Mouse (Mus musculus) G1E (cell line): ENCODE measurements at regions not wholly inside any gene's neighbourhood (a gene's known extent, or its start where the extent isn't known, plus 50 kb on each side); places are given as distances from the start of the nearest gene placed in this dataset.

Experiments used
- ATAC-seq: 2 replicates; pipeline ENCODE4 v1.8.0; 2016; ENCODE audit warnings: mild to moderate bottlenecking; ENCODE audit not compliant: insufficient number of reproducible peaks, poor library complexity, low FRiP score, severe bottlenecking; ENCODE audit errors: extremely low read depth
- DNase-seq: peaks from one replicate; pipeline ENCODE4 v3.0.0; 2012; ENCODE audit warnings: low spot score
- H3K27me3 ChIP-seq: 2 replicates; pipeline ENCODE4 v1.6.1; 2012; ENCODE audit warnings: mild to moderate bottlenecking, low read length, inconsistent platforms; ENCODE audit not compliant: insufficient read depth
- H3K36me3 ChIP-seq: replicated peaks from 2 replicates; pipeline ENCODE3; 2012; ENCODE audit warnings: mild to moderate bottlenecking, inconsistent platforms
- H3K4me1 ChIP-seq: 2 replicates; pipeline ENCODE4 v1.6.1; 2012; ENCODE audit warnings: low read depth, low read length, inconsistent platforms, mixed read lengths; ENCODE audit not compliant: insufficient read depth
- H3K4me3 ChIP-seq: 2 replicates; pipeline ENCODE4 v1.5.1; 2012; ENCODE audit warnings: low read depth, mild to moderate bottlenecking, inconsistent platforms, low read length, moderate library complexity, mixed read lengths
- H3K9me3 ChIP-seq: replicated peaks from 2 replicates; pipeline ENCODE4 v1.6.1; 2012; ENCODE audit warnings: inconsistent platforms
- CTCF ChIP-seq: IDR thresholded peaks from 2 replicates; pipeline ENCODE4 v1.5.1; 2012; ENCODE audit warnings: low read depth, low read length, inconsistent platforms, mixed read lengths
- GATA1 ChIP-seq: IDR thresholded peaks from 2 replicates; pipeline ENCODE4 v1.6.1; 2012; ENCODE audit warnings: borderline replicate concordance, low read length, inconsistent platforms, mixed read lengths
- GATA2 ChIP-seq: IDR thresholded peaks from 2 replicates; pipeline ENCODE4 v1.6.1; 2012; ENCODE audit warnings: low read depth, low read length, inconsistent platforms, borderline replicate concordance
- POLR2AphosphoS5 ChIP-seq: IDR thresholded peaks from 2 replicates; pipeline ENCODE4 v1.6.1; 2012; ENCODE audit warnings: low read depth, low read length, inconsistent platforms; ENCODE audit not compliant: insufficient replicate concordance
- TAL1 ChIP-seq: conservative IDR thresholded peaks from 2 replicates; pipeline ENCODE4 v1.6.1; 2012; ENCODE audit warnings: low read depth, low read length, inconsistent platforms, mixed read lengths

DNA sequence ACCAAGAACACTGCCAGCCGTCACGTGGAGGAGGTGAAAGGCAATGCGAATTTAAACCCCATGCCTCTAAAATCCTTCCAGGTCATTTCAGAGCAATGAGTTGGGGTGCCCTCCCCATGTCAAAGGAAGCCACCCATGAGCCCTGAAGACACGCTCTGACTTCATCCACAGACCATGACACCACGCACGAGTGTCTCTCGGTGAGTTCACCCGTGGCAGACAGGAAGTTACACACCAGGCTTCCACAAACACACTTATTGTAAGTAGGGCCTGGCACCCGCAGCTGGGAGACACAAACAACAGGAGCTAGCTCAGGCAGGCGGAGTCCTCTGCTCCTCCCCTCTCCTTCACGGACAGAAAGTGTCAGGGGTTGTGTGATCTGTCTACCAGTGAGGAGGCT is 251.4 kb upstream of the Sulf2 start:
- TF ChIP-seq GATA2, result no peak
- no peak for TF ChIP-seq POLR2AphosphoS5
- TF ChIP-seq GATA1, result no peak
- H3K9me3 ChIP-seq, result peaks cover 94% of the 10 kb centered on the region
- ATAC-seq, result no peak

DNA sequence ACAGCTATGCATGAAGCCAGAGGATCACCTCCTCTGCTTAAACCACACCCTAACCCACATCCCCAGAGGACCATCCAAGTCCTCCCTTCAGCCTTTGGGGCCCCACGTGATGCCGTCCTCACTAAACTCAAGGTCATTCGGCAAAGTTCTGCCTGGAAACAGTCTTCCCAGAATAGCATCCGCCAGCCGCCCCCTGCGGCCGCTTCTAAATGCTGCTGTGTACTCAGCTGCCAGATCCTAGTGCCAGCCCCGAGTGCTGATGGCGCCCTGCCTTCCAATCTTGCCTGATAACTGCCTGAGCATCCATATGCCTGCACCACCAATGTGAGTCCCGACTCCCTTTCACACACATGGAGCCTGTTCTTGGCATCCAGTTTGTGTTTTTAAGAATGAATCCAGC is 247.9 kb upstream of the Sulf2 start:
- no peak overlapping the region for H3K4me3 ChIP-seq
- DNase-seq (no peak), ATAC-seq (no peak)
- H3K9me3 ChIP-seq, result peaks cover 92% of the 10 kb centered on the region
- no peaks in the 10 kb centered on the region for H3K4me1 ChIP-seq
- TF ChIP-seq GATA2, result no peak
- TF ChIP-seq TAL1, result no peak
- no peak for TF ChIP-seq POLR2AphosphoS5
- no peak for TF ChIP-seq GATA1
- TF ChIP-seq CTCF, result no peak
- H3K27me3 ChIP-seq, result no peaks in the 10 kb centered on the region
- no peaks in the 10 kb centered on the region for H3K36me3 ChIP-seq

More for the DNA sequence above, 251.4 kb upstream of the Sulf2 start:
- DNase-seq, result no peak
- Histone ChIP-seq H3K4me3 (no peak overlapping the region), H3K4me1 (no peaks in the 10 kb centered on the region), H3K36me3 (no peaks in the 10 kb centered on the region), H3K27me3 (no peaks in the 10 kb centered on the region)

DNA sequence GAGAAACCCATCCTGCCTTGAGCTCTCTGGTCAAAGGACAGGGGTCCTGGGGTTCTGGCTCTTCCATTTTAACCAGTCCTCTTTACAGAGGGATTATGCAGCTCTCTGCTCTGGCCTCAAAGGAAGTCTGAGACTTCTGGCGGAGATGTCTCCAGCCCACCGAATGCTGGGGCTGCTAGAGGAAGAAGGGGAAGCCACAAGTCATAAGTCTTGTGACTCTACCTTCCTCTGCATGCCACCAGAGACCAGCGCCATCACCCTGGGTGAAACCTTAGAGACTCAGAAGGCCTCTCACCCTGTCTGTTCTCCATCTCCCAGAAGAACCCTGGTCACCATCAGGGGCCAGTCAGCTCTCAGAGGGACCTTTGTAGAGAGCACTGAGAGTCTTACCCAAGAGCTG is 246.4 kb upstream of the Sulf2 start:
- ATAC-seq, result no peak

DNA sequence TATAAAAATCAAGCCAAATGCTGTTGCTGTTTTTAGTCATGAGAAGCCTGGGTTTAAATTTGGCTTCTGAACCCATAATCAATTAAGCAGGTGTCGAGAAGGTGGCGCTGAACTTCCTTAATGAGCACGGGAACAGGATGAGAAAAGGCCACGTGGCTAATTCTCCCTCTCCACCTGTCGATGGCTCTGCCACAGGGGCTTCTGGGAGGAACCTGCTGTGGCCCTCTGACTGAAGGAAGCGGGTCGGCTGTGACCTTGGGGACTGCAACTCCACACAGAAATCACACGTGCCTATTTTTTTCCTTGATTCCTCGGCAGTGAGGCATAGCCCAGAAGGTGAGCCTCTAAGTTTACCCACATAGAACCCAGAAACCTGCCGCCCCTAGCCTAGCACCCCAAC is 244.8 kb upstream of the Sulf2 start:
- Histone ChIP-seq H3K36me3 (no peaks in the 10 kb centered on the region), H3K4me3 (no peak overlapping the region), H3K27me3 (no peaks in the 10 kb centered on the region), H3K9me3 (peaks cover 94% of the 10 kb centered on the region), H3K4me1 (no peaks in the 10 kb centered on the region)
- TF ChIP-seq TAL1, result no peak
- ATAC-seq (no peak), DNase-seq (no peak)

More for the DNA sequence above, 246.4 kb upstream of the Sulf2 start:
- DNase-seq, result no peak
- H3K4me3 ChIP-seq, result no peak overlapping the region
- no peaks in the 10 kb centered on the region for H3K27me3 ChIP-seq
- H3K9me3 ChIP-seq, result peaks cover 94% of the 10 kb centered on the region
- H3K36me3 ChIP-seq, result no peaks in the 10 kb centered on the region
- H3K4me1 ChIP-seq, result no peaks in the 10 kb centered on the region
- TF ChIP-seq GATA1, result no peak
- no peak for TF ChIP-seq CTCF
- TF ChIP-seq GATA2, result no peak
- TF ChIP-seq TAL1, result no peak
- no peak for TF ChIP-seq POLR2AphosphoS5

DNA sequence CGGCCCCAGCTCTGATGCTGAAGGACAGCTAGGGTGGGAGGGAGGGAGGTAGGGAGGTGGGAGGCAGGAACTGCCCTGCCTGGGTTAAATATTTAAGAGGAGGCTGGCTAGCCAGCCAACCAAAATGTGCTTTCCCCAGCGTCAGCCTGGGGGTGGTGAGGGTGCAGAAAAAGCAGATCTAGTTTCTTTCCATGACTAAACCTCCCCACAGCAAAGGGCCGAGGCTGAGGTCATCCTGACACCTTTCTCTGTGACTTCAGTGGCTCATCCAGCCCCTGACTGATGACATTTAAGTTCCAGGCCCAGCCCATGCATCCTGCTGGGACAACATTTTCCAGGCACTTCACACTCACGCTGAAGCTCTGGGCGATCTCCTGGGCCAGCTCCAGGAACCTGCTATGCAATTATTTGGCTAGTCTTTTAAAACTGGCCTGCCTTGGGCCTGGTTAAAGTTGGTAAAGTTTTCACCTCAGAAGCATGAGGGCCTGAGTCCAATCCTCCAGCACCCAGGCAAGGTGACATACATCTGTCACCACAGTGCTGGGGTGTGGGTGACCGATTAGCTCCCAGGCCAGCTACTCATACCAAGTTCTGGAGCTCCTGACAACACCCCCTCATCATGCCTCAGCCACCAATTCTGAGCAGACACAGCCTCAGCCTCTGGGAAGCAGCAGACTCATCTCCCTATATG is 243.8 kb upstream of the Sulf2 start:
- Histone ChIP-seq H3K9me3 (peaks cover 97% of the 10 kb centered on the region), H3K27me3 (no peaks in the 10 kb centered on the region), H3K4me1 (no peaks in the 10 kb centered on the region), H3K4me3 (no peak overlapping the region), H3K36me3 (no peaks in the 10 kb centered on the region)
- TF ChIP-seq GATA1 (no peak), TAL1 (no peak), POLR2AphosphoS5 (no peak), CTCF (no peak), GATA2 (no peak)
- ATAC-seq, result no peak
- DNase-seq, result no peak

DNA sequence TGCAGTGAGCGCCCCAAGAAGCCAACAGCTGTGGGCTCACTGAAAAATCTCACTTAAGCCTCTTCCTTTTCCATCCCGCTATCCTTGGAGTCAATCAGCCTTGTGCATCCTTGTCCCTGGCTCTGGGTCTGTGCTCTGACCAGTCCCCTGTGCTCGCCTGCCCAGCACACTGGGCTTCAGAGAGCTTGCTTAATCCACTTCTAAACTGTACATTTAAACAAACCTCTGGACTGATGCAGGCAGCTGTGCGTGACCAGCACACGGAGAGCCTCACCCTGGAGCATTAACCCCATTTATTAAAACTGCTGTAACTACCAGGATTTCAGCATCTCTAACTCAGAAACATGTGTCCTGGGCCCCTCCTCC is 243.3 kb upstream of the Sulf2 start:
- TF ChIP-seq GATA1 (no peak), TAL1 (no peak), POLR2AphosphoS5 (no peak), GATA2 (no peak), CTCF (no peak)
- Histone ChIP-seq H3K27me3 (no peaks in the 10 kb centered on the region), H3K4me3 (no peak overlapping the region), H3K9me3 (peaks cover 97% of the 10 kb centered on the region), H3K36me3 (no peaks in the 10 kb centered on the region), H3K4me1 (no peaks in the 10 kb centered on the region)
- DNase-seq (no peak), ATAC-seq (no peak)

DNA sequence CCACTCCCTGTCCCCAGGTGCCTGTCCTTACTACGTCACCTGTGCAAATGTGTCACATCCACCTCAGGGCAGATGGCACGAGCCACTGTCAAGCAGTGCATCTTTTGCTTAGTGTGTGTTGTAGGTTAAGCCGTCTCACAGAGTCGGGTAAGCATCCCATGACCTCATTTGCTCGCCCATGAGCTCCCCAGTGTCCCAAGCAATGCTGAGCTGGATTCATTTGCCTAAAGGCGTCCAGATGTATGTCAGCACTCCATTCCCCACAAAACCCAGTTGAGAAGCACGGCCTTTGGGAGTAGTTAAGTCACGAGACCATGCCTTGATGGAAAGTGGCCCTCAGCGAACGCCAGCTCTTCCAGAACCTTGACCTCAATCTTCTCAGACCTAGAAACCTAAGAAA is 242.7 kb upstream of the Sulf2 start:
- H3K4me3 ChIP-seq, result no peak overlapping the region
- no peak for ATAC-seq
- no peaks in the 10 kb centered on the region for H3K36me3 ChIP-seq
- no peaks in the 10 kb centered on the region for H3K27me3 ChIP-seq
- peaks cover 97% of the 10 kb centered on the region for H3K9me3 ChIP-seq
- DNase-seq, result no peak
- TF ChIP-seq POLR2AphosphoS5, result no peak
- no peak for TF ChIP-seq TAL1
- no peak for TF ChIP-seq GATA2
- no peak for TF ChIP-seq CTCF
- no peak for TF ChIP-seq GATA1
- no peaks in the 10 kb centered on the region for H3K4me1 ChIP-seq

DNA sequence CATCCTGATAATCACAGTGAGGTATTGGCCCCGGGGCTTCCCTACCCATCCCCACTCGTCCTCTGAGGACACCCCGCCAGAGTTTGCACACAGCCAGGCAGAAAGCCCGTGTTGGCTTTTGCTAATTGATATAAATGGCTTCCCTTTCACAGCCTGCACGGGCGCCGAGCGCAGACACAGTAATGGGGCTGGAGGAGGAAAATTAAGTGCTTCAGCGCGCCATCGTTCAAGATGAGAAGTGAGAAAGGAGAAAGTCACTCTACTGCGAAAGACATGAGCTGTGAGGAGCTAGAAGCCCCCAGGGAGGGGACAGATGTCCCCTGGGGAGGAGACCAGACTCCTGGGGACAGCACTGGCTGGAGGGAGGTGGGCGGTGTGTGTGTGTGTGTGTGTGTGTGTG is 239.2 kb upstream of the Sulf2 start:
- Histone ChIP-seq H3K27me3 (no peaks in the 10 kb centered on the region), H3K4me3 (no peak overlapping the region), H3K36me3 (no peaks in the 10 kb centered on the region), H3K9me3 (peaks cover 99% of the 10 kb centered on the region), H3K4me1 (no peaks in the 10 kb centered on the region)
- DNase-seq (no peak), ATAC-seq (no peak)
- TF ChIP-seq GATA1 (no peak), POLR2AphosphoS5 (no peak), GATA2 (no peak), TAL1 (no peak), CTCF (no peak)
